Mouse (Mus musculus) liver, adult 2 months (tissue): ENCODE data around the gene Dydc1. TPM values are rescaled to one million over a fixed set of nuclear protein-coding genes. Genes with fewer than 3 reads are reported as not detected.
A peak's percentile ranks its signal among the peaks of the same experiment; 100 is the strongest.

Experiments
- DNase-seq: peaks from one replicate; pipeline ENCODE4 v3.0.0-alpha.2; 2011; ENCODE audit warnings: low read depth, low spot score; ENCODE audit errors: extremely low read depth
- H3K27ac ChIP-seq: fragments of 200-500 bp; replicated peaks from 2 replicates; pipeline ENCODE4 v1.5.1; 2012; ENCODE audit warnings: low read depth, mild to moderate bottlenecking, control low read depth, inconsistent platforms, low read length; ENCODE audit not compliant: insufficient read depth
- H3K27me3 ChIP-seq: fragments of 200-500 bp; 2 replicates; pipeline ENCODE4 v1.6.1; 2012; ENCODE audit warnings: mild to moderate bottlenecking, moderate library complexity, low read length, inconsistent platforms; ENCODE audit not compliant: control insufficient read depth, insufficient read depth
- H3K36me3 ChIP-seq: fragments of 200-500 bp; 2 replicates; pipeline ENCODE4 v1.6.1; 2012; ENCODE audit warnings: low read length, inconsistent platforms; ENCODE audit not compliant: control insufficient read depth, insufficient read depth
- H3K4me1 ChIP-seq: fragments of 200-500 bp; 2 replicates; pipeline ENCODE4 v1.6.1; 2011; ENCODE audit warnings: low read length; ENCODE audit not compliant: control insufficient read depth, insufficient read depth
- H3K4me3 ChIP-seq: fragments of 200-500 bp; 2 replicates; pipeline ENCODE4 v1.5.1; 2011; ENCODE audit warnings: low read depth, mild to moderate bottlenecking, control low read depth, low read length, moderate library complexity; ENCODE audit not compliant: insufficient read depth
- H3K79me2 ChIP-seq: fragments of 200-500 bp; 2 replicates; pipeline ENCODE4 v1.6.1; 2012; ENCODE audit warnings: inconsistent platforms, mild to moderate bottlenecking, low read length, moderate library complexity; ENCODE audit not compliant: control insufficient read depth, insufficient read depth
- H3K9ac ChIP-seq: fragments of 200-500 bp; 2 replicates; pipeline ENCODE4 v1.6.1; 2012; ENCODE audit warnings: low read depth, mild to moderate bottlenecking, control low read depth, inconsistent platforms, low read length
- CTCF ChIP-seq: fragments of 200-500 bp; IDR thresholded peaks from 2 replicates; pipeline ENCODE4 v1.5.1; 2011; ENCODE audit warnings: low read depth, low read length, control low read depth
- POLR2A ChIP-seq: fragments of 200-500 bp; IDR thresholded peaks from 2 replicates; pipeline ENCODE4 v1.6.1; 2011; ENCODE audit warnings: low read length, control low read depth; ENCODE audit not compliant: insufficient read depth; ENCODE audit errors: extremely low read depth
- WGBS: fragments of 180-500 bp; shearing (Covaris S2); methylation state at CpG from one replicate; pipeline ENCODE4 v1.1.7; 2018; 5-methylcytosine and 5-hydroxymethylcytosine counted together
- polyA plus RNA-seq: library from polyadenylated mRNA; depleted of rRNA; stranded (reverse); fragments of >200 nt; gene quantifications from 2 replicates; pipeline ENCODE4 v1.2.3, GENCODE M21; 2012; rRNA removed
- total RNA-seq: library from RNA; depleted of rRNA; stranded (reverse); fragments of >200 nt; gene quantifications from 2 replicates; pipeline ENCODE4 v1.2.3, GENCODE M21; 2014; rRNA removed

The Dydc1 gene
- total and polyA plus RNA-seq, 2 experiments = not detected

- H3K27me3 ChIP-seq = no peaks in the 10 kb centered on the region
- H3K4me1 ChIP-seq = no peaks in the 10 kb centered on the region; the same call in 1 of the 2 replicates
- no peak overlapping the region for H3K9ac ChIP-seq
- TF ChIP-seq POLR2A = no peak
- no peak for TF ChIP-seq CTCF
- peak; percentile 53 for DNase-seq
- WGBS = 58% methylated on average over 5 of the region's 5 CpGs
- peaks cover 40% of the 10 kb centered on the region for H3K36me3 ChIP-seq
- peak overlapping the region; percentile 9; the same call in 1 of the 2 replicates for H3K27ac ChIP-seq
- H3K79me2 ChIP-seq = no peaks in the 10 kb centered on the region
- no peak overlapping the region for H3K4me3 ChIP-seq
Observed at GRCm38 (mm10) chr14:41124683-41125082, 52.0 kb downstream of the Dydc1 start.

GRCm38 (mm10) chr14:41127997-41128396 is 55.3 kb downstream of the Dydc1 start:
- WGBS = 10% methylated on average over 4 of the region's 4 CpGs
- Histone ChIP-seq H3K36me3 (peaks cover 7% of the 10 kb centered on the region), H3K4me1 (no peaks in the 10 kb centered on the region), H3K9ac (no peak overlapping the region), H3K4me3 (no peak overlapping the region), H3K79me2 (no peaks in the 10 kb centered on the region), H3K27ac (no peak overlapping the region), H3K27me3 (no peaks in the 10 kb centered on the region)
- TF ChIP-seq CTCF = 0 out of 2 replicates have a peak, but pooled peaks have one; percentile 8
- no peak for TF ChIP-seq POLR2A
- DNase-seq = peak; percentile 68

- no peak within 1 kb of the TSS for H3K27ac ChIP-seq
- 89% methylated on average over 7 of the region's 7 CpGs for WGBS
- H3K4me1 ChIP-seq = no peaks in the 10 kb centered on the region
- no peak for DNase-seq
- no peak within 1 kb of the TSS for H3K9ac ChIP-seq
- H3K4me3 ChIP-seq = no peak within 1 kb of the TSS
- H3K27me3 ChIP-seq = no peaks in the 10 kb centered on the region
- no peaks in the 10 kb centered on the region for H3K36me3 ChIP-seq
- TF ChIP-seq POLR2A (no peak), CTCF (no peak)
- no peaks in the 10 kb centered on the region for H3K79me2 ChIP-seq
Observed at GRCm38 (mm10) chr14:41131540-41131939, 58.8 kb downstream of the Dydc1 start, which contains the start of gene Sftpa1. TSS of gene Sftpa1 (plus strand) at chr14:41131782.

- Histone ChIP-seq H3K9ac (no peak overlapping the region), H3K36me3 (no peaks in the 10 kb centered on the region), H3K4me3 (no peak overlapping the region), H3K4me1 (peaks cover 9% of the 10 kb centered on the region), H3K27ac (no peak overlapping the region), H3K79me2 (no peaks in the 10 kb centered on the region), H3K27me3 (no peaks in the 10 kb centered on the region)
- DNase-seq = no peak
- TF ChIP-seq POLR2A (no peak), CTCF (no peak)
Observed at GRCm38 (mm10) chr14:41137006-41137405, 64.3 kb downstream of the Dydc1 start.

GRCm38 (mm10) chr14:41140686-41141085 is 68.0 kb downstream of the Dydc1 start:
- H3K4me1 ChIP-seq = peaks cover 9% of the 10 kb centered on the region
- peak overlapping the region; percentile 94; the same call in 1 of the 2 replicates for H3K27ac ChIP-seq
- H3K4me3 ChIP-seq = no peak overlapping the region
- DNase-seq = peak; percentile 96
- H3K9ac ChIP-seq = no peak overlapping the region
- H3K27me3 ChIP-seq = no peaks in the 10 kb centered on the region
- no peaks in the 10 kb centered on the region for H3K36me3 ChIP-seq
- WGBS = 79% methylated on average over 1 of the region's 1 CpGs
- TF ChIP-seq CTCF (no peak), POLR2A (no peak)
- no peaks in the 10 kb centered on the region for H3K79me2 ChIP-seq

Other genes starting within 250 kb of the Dydc1 start
- gene Sh2d4b, start 179.6 kb upstream of the Dydc1 start, total RNA-seq = 0.13 and 0.18 TPM in 2 replicates
- not detected in 2 replicates for gene Sh2d4b, start 179.6 kb upstream of the Dydc1 start, polyA plus RNA-seq
- gene Tspan14, start 106.1 kb upstream of the Dydc1 start, total RNA-seq = 13.3 and 15.4 TPM in 2 replicates
- gene Tspan14, start 106.1 kb upstream of the Dydc1 start, polyA plus RNA-seq = 28.5 and 30.4 TPM in 2 replicates
- gene Fam213a, start 59.1 kb upstream of the Dydc1 start, total RNA-seq = 63.2 and 66.3 TPM in 2 replicates
- 25.5 and 42.2 TPM in 2 replicates for gene Fam213a, start 59.1 kb upstream of the Dydc1 start, polyA plus RNA-seq
- not detected in 2 replicates for gene Dydc2, start 3.7 kb upstream of the Dydc1 start, total RNA-seq
- not detected in 2 replicates for gene Dydc2, start 3.7 kb upstream of the Dydc1 start, polyA plus RNA-seq
- gene Mat1a, start 32.1 kb downstream of the Dydc1 start, total RNA-seq = 2,681 and 2,768 TPM in 2 replicates
- gene Mat1a, start 32.1 kb downstream of the Dydc1 start, polyA plus RNA-seq = 1,412 and 1,958 TPM in 2 replicates
- 0.40 and 0.46 TPM in 2 replicates for gene Sftpa1, start 58.9 kb downstream of the Dydc1 start, total RNA-seq
- 0.17 and 0.48 TPM in 2 replicates for gene Sftpa1, start 58.9 kb downstream of the Dydc1 start, polyA plus RNA-seq
- gene Mbl1, start 78.5 kb downstream of the Dydc1 start, total RNA-seq = 199 and 293 TPM in 2 replicates
- 92.4 and 106 TPM in 2 replicates for gene Mbl1, start 78.5 kb downstream of the Dydc1 start, polyA plus RNA-seq
- 0.20 and 0.28 TPM in 2 replicates for gene Sftpd, start 112.2 kb downstream of the Dydc1 start, total RNA-seq
- not detected in 2 replicates for gene Sftpd, start 112.2 kb downstream of the Dydc1 start, polyA plus RNA-seq
- not detected in 2 replicates for gene Gm2832, start 205.9 kb downstream of the Dydc1 start, total RNA-seq
- gene Gm2832, start 205.9 kb downstream of the Dydc1 start, polyA plus RNA-seq = not detected in 2 replicates